Mouse (Mus musculus) ES-E14 (cell line): Measurements from ENCODE around the gene Gm44503. TPM values are rescaled to one million over a fixed set of nuclear protein-coding genes. Genes with fewer than 3 reads are reported as not detected.

ENCODE experiments used
- DNase-seq: peaks from one replicate; pipeline ENCODE4 v3.0.0-alpha.2; 2013; ENCODE audit warnings: low read depth, low spot score
- H3K27ac ChIP-seq: 2 replicates; pipeline ENCODE4 v1.5.1; 2012; ENCODE audit warnings: low read depth, mild to moderate bottlenecking, low read length, moderate library complexity, mixed read lengths; ENCODE audit not compliant: poor library complexity, insufficient read depth, severe bottlenecking
- H3K36me3 ChIP-seq: 2 replicates; pipeline ENCODE4 v1.6.1; 2012; ENCODE audit warnings: mild to moderate bottlenecking, low read length, moderate library complexity, mixed read lengths; ENCODE audit not compliant: control insufficient read depth, poor library complexity, insufficient read depth, severe bottlenecking
- H3K4me1 ChIP-seq, 2 experiments: fragments of 150-350 bp in 1 of 2; sonication (generic) in 1 of 2; 2 replicates each; pipeline ENCODE4 v1.6.1; 2012; ENCODE audit warnings: low read length in 2 of 2, mild to moderate bottlenecking in 1 of 2, mixed read lengths in 1 of 2; ENCODE audit not compliant: control insufficient read depth in 2 of 2, insufficient read depth in 2 of 2, poor library complexity in 1 of 2
- H3K4me3 ChIP-seq, 2 experiments: fragments of 150-350 bp in 1 of 2; sonication (generic) in 1 of 2; 2 replicates each; pipeline ENCODE4 v1.5.1; 2012; ENCODE audit warnings: low read length in 2 of 2, low read depth in 1 of 2, mild to moderate bottlenecking in 1 of 2, mixed read lengths in 1 of 2; ENCODE audit not compliant: insufficient read depth in 1 of 2, poor library complexity in 1 of 2, severe bottlenecking in 1 of 2
- H3K9ac ChIP-seq: 2 replicates; pipeline ENCODE4 v1.6.1; 2012; ENCODE audit warnings: low read depth, mild to moderate bottlenecking, low read length, mixed read lengths; ENCODE audit not compliant: poor library complexity, insufficient read depth, severe bottlenecking
- H3K9me3 ChIP-seq: fragments of 150-350 bp; sonication (generic); 2 replicates; pipeline ENCODE4 v1.6.1; 2012; ENCODE audit warnings: low read depth, mild to moderate bottlenecking, low read length; ENCODE audit not compliant: control insufficient read depth, insufficient read depth
- CHD2 ChIP-seq: IDR thresholded peaks from 2 replicates; pipeline ENCODE4 v1.6.1; 2014; ENCODE audit warnings: mild to moderate bottlenecking, low read depth, low read length, inconsistent platforms
- HCFC1 ChIP-seq: IDR thresholded peaks from 2 replicates; pipeline ENCODE4 v1.6.1; 2012; ENCODE audit warnings: low read length, inconsistent platforms, borderline replicate concordance; ENCODE audit not compliant: insufficient read depth
- MAFK ChIP-seq: IDR thresholded peaks from 2 replicates; pipeline ENCODE4 v1.6.1; 2014; ENCODE audit warnings: mild to moderate bottlenecking, low read depth, low read length, inconsistent platforms; ENCODE audit not compliant: insufficient read depth
- ZC3H11A ChIP-seq: IDR thresholded peaks from 2 replicates; pipeline ENCODE4 v1.6.1; 2012; ENCODE audit warnings: low read depth, mild to moderate bottlenecking, inconsistent platforms, low read length, borderline replicate concordance
- ZNF384 ChIP-seq: IDR thresholded peaks from 2 replicates; pipeline ENCODE4 v1.6.1; 2012; ENCODE audit warnings: low read depth, low read length, inconsistent platforms
- in situ Hi-C, 2 experiments: fragments of 600-800 bp; cut with MboI; formaldehyde crosslinking; loops; one replicate each; pipeline ENCODE4 v1.15.1; 2025; ENCODE audit warnings: low sequenced_read_pairs in 2 of 2, inconsistent platforms in 1 of 2; ENCODE audit not compliant: unreplicated experiment in 2 of 2
- total RNA-seq: library from RNA; depleted of rRNA; stranded (reverse); fragments of 300-350 nt; gene quantifications from 2 replicates; pipeline ENCODE4 v1.2.3, GENCODE M21; 2012

The Gm44503 gene
- total RNA-seq, 1 experiment: 0.04 TPM

- no peak overlapping the region for H3K27ac ChIP-seq
- peak; percentile 70 for TF ChIP-seq ZNF384
- no peak for TF ChIP-seq CHD2
- TF ChIP-seq MAFK: no peak
- no peak for TF ChIP-seq ZC3H11A
- no peak for TF ChIP-seq HCFC1
- no peak overlapping the region for H3K4me3 ChIP-seq
- DNase-seq: no peak
- H3K9ac ChIP-seq: no peak overlapping the region
- in situ Hi-C loops: no loop called here
- H3K9me3 ChIP-seq: no peaks in the 10 kb centered on the region
- H3K36me3 ChIP-seq: no peaks in the 10 kb centered on the region
- peaks cover 0 to 2% of the 10 kb centered on the region in 2 experiments; a peak in 2 of 4 replicates for H3K4me1 ChIP-seq
Observed at GRCm38 (mm10) chr9:72987703-72988102, 29.1 kb downstream of the Gm44503 start.

- H3K4me1 ChIP-seq: peaks cover 0 to 6% of the 10 kb centered on the region in 2 experiments; a peak in 2 of 4 replicates
- H3K4me3 ChIP-seq: no peak overlapping the region
- no peaks in the 10 kb centered on the region for H3K36me3 ChIP-seq
- no peak overlapping the region for H3K9ac ChIP-seq
- no peak for TF ChIP-seq ZC3H11A
- TF ChIP-seq ZNF384: no peak
- no peak for TF ChIP-seq MAFK
- TF ChIP-seq CHD2: no peak
- no peak for TF ChIP-seq HCFC1
- H3K27ac ChIP-seq: no peak overlapping the region
- no peaks in the 10 kb centered on the region for H3K9me3 ChIP-seq
- in situ Hi-C loops: no loop called here
- DNase-seq: no peak
Observed at GRCm38 (mm10) chr9:72988706-72989105, 30.1 kb downstream of the Gm44503 start.

GRCm38 (mm10) chr9:72991420-72991819 is 32.8 kb downstream of the Gm44503 start:
- TF ChIP-seq ZC3H11A (no peak), ZNF384 (no peak), MAFK (no peak), HCFC1 (no peak), CHD2 (no peak)
- no peak for DNase-seq
- Histone ChIP-seq H3K9ac (no peak overlapping the region), H3K4me3 (no peak overlapping the region), H3K36me3 (no peaks in the 10 kb centered on the region), H3K27ac (no peak overlapping the region), H3K4me1 (peaks cover 3 to 14% of the 10 kb centered on the region in 2 experiments), H3K9me3 (no peaks in the 10 kb centered on the region)
- in situ Hi-C loops: no loop called here

- H3K4me3 ChIP-seq: no peak overlapping the region
- H3K36me3 ChIP-seq: no peaks in the 10 kb centered on the region
- no peak overlapping the region for H3K9ac ChIP-seq
- no peak for TF ChIP-seq ZC3H11A
- TF ChIP-seq ZNF384: no peak
- TF ChIP-seq HCFC1: no peak
- TF ChIP-seq CHD2: no peak
- TF ChIP-seq MAFK: no peak
- no peak overlapping the region for H3K27ac ChIP-seq
- DNase-seq: no peak
- in situ Hi-C loops: no loop called here
- no peaks in the 10 kb centered on the region for H3K9me3 ChIP-seq
- peaks cover 5 to 16% of the 10 kb centered on the region in 2 experiments for H3K4me1 ChIP-seq
Observed at GRCm38 (mm10) chr9:72992576-72992975, 33.9 kb downstream of the Gm44503 start.

- no peak overlapping the region for H3K9ac ChIP-seq
- H3K4me1 ChIP-seq: peaks cover 5 to 14% of the 10 kb centered on the region in 2 experiments
- no peaks in the 10 kb centered on the region for H3K36me3 ChIP-seq
- H3K4me3 ChIP-seq: no peak overlapping the region
- TF ChIP-seq CHD2 (no peak), ZNF384 (no peak), ZC3H11A (no peak), MAFK (no peak), HCFC1 (no peak)
- no peaks in the 10 kb centered on the region for H3K9me3 ChIP-seq
- in situ Hi-C loops: no loop called here
- H3K27ac ChIP-seq: peak overlapping the region; percentile 41
- DNase-seq: peak; percentile 46
Observed at GRCm38 (mm10) chr9:72996167-72996566, 37.5 kb downstream of the Gm44503 start.
